Mouse (Mus musculus) 416B (cell line): Measurements from ENCODE around the gene Ssh2.
"Not testable (repeated sequence)": the region's sequence is repeated elsewhere in the genome, so short reads cannot be mapped to it uniquely, and the experiment has no call there.

ENCODE experiments used
- DNase-seq: peaks from one replicate; pipeline ENCODE4 v3.0.0; 2011; ENCODE audit warnings: low read depth

Ssh2 gene

GRCm38 (mm10) chr11:77230765-77231164 lies 14.7 kb downstream of the Ssh2 start:
- peak; percentile 76 for DNase-seq

- DNase-seq: peak; percentile 80
These were observed 15.4 kb downstream of the Ssh2 start for GRCm38 (mm10) chr11:77231514-77231913.

DNA sequence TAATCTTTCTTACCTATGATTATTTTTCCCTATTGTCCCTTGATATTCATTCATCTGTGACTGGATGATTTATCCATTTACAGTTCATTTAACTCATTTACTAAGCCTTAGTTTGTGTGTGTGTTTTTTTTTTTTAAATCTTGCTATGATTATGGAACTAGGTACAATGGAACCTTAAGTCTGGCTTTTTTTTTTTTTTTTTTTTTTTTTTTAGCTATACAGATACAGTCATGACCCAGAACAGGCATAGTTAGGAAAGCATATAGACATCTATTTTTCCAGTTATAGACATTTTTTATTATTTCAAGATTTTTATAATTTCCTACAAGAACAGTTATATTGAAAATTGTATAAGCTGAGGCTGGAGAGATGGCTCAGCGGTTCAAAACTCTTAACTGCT lies 19.2 kb downstream of the Ssh2 start:
- DNase-seq: no peak

DNA sequence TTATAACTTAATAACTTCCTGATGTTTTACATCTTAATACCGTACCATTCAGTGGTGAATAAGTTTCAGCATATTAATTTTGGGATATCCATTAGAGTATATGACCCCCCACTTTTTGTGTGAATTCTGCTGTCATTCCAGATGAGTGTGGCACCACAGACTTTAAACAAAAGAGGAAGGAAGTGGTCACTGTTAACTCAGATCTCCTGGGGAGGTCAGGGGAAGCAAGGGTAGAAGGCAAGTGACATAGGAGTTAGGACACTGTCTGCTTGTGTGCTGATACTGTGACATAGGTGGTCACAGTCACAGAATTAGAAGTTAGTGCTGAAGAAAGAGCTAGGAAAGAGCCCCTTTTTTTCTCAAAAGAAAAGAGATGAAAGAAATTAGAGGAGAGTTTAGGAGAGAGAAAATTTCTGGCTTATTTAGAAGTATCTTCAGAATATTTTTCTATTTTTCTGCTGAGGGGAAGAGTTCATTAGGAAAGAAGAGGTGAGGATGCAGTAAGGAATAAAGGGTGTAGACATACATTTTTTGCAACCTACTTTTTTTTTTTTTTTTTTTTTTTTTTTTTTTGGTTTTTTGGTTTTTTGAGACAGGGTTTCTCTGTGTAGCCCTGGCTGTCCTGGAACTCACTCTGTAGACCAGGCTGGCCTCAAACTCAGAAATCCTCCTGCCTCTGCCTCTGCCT lies 23.7 kb downstream of the Ssh2 start:
- DNase-seq: peak; percentile 95

DNA sequence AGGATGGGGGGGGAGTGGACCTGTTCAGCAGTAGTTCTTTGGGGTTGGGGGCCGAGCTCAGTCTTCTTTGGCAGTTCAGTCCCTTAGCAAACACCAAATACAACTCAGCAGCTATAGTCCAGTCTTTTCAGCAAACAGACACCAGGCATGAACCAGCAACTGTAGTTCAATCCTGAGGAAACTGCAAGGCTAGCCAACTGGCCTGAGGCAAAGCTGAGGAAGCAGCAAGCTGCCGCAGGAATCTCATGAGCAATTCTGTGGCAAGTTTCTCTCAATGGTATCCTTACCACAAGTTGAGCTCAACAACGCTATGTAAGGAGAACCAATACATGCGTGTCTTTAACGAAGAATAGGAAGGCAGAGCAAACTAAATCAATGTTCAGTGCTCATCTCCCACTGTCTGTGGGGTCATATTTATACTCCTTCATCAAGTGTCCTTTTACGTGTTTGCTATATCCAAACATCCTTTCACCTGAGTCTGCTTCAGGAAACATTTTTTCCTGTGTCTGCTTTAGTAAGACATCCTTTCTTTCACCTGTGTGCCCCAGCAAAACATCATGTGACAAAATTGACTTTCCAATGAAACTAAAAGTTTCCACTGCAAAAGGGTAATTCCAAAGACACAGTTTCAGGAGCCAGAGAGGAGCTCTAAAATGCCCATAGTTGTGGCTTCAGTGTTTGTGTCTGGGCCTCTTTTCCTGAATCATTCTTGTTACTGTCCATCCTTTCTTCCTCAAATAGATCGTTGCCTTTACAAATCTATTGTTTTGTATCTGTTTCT lies 24.6 kb downstream of the Ssh2 start:
- peak; percentile 75 for DNase-seq

- peak; percentile 73 for DNase-seq
These were observed 26.8 kb downstream of the Ssh2 start for GRCm38 (mm10) chr11:77242912-77243311.

GRCm38 (mm10) chr11:77252826-77253225 lies 36.7 kb downstream of the Ssh2 start:
- DNase-seq: no peak

- DNase-seq: no peak
These were observed 43.4 kb downstream of the Ssh2 start for GRCm38 (mm10) chr11:77259441-77259840.

GRCm38 (mm10) chr11:77267401-77267800 lies 51.3 kb downstream of the Ssh2 start:
- no peak for DNase-seq

GRCm38 (mm10) chr11:77276000-77276399 lies 59.9 kb downstream of the Ssh2 start:
- DNase-seq: peak; percentile 28

DNA sequence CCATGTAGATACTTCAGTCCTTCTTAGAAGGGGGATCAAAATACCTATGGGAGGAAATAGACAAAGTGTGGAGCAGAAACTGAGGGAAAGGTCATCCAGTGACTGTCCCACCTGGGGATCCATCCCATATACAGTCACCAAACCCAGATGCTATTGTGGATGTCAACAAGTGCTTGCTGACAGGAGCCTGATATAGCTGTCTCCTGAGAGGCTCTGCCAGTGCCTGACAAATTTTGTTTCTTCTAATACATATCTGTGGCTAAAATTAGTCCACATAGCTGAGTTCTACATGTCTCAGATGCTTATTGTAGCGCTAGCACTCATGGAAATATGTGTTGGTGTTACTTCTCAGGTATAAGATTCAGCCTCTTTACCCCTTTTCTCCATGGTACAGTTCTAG lies 62.5 kb downstream of the Ssh2 start:
- not testable (repeated sequence) for DNase-seq

- no peak for DNase-seq
These were observed 64.1 kb downstream of the Ssh2 start for GRCm38 (mm10) chr11:77280219-77280618.

GRCm38 (mm10) chr11:77291447-77291846 lies 75.4 kb downstream of the Ssh2 start:
- no peak for DNase-seq

DNA sequence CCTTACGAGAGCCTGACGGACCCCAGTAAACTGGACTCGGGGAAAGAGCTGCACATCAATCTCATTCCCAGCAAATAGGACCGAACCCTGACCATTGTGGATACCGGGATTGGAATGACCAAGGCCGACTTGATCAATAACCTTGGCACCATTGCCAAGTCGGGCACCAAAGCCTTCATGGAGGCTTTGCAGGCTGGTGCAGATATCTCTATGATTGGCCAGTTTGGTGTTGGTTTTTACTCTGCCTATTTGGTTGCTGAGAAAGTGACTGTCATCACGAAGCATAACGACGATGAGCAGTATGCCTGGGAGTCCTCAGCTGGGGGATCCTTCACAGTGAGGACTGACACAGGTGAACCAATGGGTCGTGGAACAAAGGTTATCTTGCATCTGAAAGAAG lies 77.6 kb downstream of the Ssh2 start:
- DNase-seq: not testable (repeated sequence)

GRCm38 (mm10) chr11:77297246-77297645 lies 81.2 kb downstream of the Ssh2 start:
- no peak for DNase-seq

DNA sequence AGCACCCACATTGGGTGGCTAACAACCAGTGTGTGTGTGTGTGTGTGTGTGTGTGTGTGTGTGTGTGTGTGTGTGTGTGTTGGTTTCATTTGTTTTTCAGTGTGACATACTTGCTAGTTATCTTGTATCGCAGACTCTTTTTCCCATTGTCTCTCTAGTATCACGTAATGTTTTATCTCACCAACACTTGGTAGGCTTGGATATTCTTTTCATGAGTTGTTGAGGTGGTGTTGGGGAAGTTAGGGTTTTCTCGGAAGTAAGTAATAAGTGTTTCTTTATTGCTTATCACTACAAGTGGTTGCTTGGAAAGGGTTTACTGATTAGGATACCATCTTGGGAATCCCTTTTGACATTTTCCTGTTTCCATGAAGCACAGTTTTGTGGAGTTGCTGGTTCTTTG lies 91.1 kb downstream of the Ssh2 start:
- DNase-seq: no peak

DNA sequence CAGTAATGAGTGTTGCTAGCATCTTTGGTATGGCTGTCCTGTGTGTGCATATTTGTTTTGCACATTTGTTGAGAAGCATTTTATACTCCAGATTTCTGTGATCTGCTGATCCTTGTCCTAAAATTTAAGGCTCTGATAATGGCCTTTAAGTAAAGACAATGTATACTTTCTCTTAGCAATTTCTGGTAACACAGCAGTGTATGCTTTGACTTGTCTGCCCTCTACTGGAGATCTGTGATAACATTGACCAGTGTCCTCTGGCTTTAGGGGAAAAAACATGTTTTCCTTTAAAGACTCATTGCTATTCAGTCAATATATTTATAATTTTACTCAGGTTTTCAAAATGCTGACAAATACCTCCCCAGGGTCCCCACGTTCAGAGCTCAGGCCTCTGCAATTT lies 92.4 kb downstream of the Ssh2 start:
- DNase-seq: peak; percentile 81

GRCm38 (mm10) chr11:77317721-77318477 lies 101.8 kb downstream of the Ssh2 start:
- DNase-seq: peak; percentile 71

GRCm38 (mm10) chr11:77318478-77319118 lies 102.5 kb downstream of the Ssh2 start:
- peak; percentile 34 for DNase-seq

DNA sequence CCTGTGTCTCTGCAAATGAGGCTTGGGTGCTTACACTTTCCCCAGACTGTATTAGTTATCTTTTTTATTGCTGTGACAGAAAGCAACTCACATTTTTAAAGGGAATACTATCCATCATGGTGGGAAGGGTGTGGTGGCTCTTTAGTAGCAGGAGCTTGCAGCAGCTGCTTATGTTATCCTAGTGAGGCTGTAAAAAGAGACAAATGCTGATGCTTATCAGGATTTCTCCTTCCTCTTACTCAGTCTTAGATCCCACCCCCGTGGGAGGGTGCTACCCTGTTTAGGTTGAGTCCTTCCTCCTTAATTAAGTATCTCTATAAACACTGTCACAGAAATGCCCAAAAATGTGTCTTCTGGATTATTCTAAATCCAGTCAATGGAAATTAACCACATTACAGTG lies 105.1 kb downstream of the Ssh2 start:
- peak; percentile 72 for DNase-seq

- no peak for DNase-seq
These were observed 114.4 kb downstream of the Ssh2 start for GRCm38 (mm10) chr11:77330529-77330928.

- DNase-seq: no peak
These were observed 131.2 kb downstream of the Ssh2 start for GRCm38 (mm10) chr11:77347273-77347672.
